Mouse (Mus musculus) ES-CJ7 (cell line): ENCODE data around the gene Arrdc2.

Experiments used
- DNase-seq: peaks from one replicate; pipeline ENCODE4 v3.0.0; 2011; ENCODE audit warnings: low read depth, low spot score

Gene Arrdc2

DNA sequence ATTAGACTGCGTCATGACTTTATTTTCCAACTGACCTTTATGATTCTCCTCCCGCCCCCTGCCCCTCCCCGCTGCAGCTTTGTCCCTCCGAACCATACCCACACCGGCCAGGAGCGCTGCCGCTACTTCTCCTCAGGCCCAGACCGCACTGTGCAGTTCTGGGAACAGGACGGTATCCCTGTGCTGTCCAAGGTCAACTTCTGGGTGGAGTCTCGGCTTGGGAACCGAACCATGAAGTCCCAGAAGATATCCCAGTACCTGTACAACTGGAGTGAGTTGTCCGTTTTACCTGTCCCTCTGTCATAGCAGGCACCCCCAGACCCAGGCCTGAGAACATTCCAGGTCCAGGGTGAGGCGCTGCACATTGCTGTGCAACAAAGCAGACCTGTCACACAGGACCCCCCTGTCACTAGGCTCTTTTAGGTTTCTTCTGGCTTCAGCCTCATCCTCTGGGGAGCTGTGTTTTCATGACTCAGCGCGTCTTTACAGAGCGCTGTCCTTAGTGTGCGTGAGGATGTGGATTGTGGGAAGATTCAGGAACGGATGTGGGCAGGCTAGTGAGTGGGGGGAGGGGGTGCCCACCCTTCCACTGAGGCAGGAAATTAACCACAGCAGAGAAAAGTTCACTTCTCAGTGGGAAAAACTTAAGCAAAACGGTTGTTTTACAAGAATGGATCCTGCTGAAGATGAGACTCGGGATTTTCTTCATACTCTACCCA, 28.4 kb downstream of the Arrdc2 start:
- peak; percentile 64 for DNase-seq

DNA sequence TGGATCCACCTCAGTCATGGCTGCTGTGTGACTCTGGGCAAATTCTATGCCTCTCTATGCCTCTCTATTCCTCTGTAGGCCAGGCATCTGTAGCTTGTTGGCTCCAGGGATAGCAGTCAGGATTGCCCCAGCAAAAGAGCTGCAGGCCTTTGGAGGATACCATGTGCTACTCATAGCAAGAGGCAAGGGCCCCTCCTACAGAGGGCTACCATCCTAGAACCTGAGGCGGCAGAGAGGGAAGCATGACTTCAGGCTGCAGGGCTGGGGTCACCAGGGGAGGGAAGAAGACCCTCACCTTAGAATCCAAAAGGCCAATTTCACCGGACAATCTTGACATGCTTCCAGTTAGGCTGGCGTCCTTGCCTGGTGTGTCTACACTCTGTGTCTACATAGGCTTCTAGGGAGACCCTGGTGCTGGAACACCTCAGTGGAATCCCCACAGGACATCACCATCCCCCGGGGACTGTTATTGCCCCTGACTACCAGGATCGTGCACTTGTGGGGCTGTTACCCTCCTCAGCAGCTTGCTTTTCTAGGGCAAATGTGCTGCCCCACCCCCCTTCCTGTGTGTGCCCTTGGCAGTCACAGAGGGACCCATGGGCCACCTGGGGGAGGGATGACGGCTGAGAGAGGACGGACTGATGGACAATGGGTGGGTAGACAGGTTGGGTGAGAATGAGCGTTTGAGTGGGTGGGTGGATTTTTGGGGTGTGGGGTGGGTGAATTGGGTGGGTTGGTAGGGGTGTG, 30.4 kb downstream of the Arrdc2 start:
- DNase-seq, result no peak

DNA sequence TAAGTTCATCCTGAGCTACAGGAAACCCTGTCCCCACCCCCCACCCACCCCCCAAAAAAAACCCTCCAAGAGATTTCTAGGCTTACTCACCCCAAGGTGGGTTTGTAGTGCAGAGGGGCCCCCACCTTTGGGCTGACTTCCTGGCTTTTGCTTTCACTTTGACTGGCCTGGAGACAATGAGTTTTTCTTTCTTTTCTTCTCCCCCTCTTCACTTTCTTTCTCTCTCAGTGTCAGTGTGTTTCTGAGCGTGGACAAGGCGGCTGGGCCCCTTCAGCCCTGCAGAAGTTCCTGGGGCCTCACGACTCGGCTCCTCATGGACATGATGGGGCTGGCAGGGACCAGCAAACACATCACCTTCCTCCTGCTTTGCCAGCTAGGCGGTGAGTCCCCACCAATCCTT, 31.3 kb downstream of the Arrdc2 start, which contains the start of gene Il12rb1:
Gene Il12rb1, plus strand, starts transcription at position 211 of the 400 bp plus-strand sequence.
- DNase-seq, result no peak

DNA sequence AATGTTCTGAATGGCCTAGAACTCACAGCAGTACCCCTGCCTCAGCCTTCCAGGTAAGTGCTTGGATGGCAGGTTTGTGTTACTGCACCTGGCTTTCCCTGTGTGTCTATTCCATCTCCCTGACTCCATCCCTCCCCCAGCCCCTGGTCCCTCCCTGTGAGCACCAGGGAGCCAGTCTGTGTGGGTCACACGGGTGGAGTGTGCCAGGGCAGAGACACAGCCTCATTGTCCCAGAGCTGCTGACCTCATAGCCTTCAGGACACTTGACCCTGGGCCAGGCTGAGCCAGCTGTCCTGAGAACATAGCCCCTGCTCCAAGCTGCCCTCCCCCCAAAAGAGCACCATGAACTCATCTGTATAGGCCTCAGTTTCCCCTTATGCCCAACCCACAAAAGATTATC, 32.2 kb downstream of the Arrdc2 start:
- no peak for DNase-seq

DNA sequence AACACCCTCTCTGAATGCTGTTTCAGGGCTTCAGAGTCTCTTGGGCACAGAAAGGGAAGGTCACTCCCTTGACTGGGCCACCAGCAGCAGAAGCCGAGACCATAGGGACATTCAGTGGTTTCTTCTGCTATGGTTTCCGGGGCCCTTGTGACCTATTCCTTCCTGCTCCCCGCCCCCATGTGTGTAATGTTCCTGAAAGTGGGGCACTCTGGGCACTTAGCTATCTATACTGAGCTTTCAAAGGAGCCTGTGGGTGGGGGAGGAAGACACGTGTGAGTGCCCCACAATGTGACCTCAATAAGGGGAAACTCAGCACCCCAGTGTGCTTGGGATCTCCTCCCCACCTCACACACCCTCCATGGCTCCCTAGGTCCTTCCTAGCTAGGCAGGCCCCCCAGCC, 33.0 kb downstream of the Arrdc2 start:
- no peak for DNase-seq

DNA sequence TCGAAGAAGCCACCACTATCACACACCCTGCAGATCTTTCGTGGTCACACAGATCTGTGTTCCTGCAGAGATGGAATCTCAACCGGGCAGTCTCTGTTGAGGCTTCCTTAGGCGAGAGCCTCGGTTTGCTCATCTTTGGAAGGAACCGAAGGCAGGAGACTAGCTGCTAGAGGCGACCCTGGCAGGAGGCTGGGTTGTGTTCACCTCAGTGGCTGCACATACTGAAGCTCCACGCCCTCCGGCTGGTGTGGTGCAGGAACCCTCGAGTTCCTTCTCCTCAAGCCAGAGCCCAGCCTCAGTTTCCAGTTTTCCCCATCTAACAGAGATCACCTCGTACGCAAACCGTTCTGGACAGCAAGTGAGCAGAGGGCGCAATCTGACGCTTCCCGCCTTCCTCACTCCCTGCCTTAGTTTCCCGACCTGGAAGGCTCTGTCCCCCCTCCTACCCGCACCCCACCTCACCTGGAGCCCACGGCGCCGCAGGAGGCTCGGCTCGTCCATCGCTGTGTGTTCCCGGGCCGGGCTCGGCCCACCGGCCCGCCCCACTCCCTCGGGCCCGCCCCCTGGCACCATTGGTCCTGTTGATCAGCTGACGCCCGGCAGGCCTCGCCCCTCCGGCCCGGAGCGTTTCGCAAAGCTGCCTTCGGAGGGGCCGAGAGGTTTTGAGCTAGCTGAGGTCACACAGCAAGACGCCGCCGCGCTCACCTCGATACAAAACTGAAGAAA, 34.9 kb downstream of the Arrdc2 start, which contains the start of gene Mast3:
Gene Mast3, minus strand, starts transcription at position 574 of the 726 bp plus-strand sequence.
- peak; percentile 82 for DNase-seq

DNA sequence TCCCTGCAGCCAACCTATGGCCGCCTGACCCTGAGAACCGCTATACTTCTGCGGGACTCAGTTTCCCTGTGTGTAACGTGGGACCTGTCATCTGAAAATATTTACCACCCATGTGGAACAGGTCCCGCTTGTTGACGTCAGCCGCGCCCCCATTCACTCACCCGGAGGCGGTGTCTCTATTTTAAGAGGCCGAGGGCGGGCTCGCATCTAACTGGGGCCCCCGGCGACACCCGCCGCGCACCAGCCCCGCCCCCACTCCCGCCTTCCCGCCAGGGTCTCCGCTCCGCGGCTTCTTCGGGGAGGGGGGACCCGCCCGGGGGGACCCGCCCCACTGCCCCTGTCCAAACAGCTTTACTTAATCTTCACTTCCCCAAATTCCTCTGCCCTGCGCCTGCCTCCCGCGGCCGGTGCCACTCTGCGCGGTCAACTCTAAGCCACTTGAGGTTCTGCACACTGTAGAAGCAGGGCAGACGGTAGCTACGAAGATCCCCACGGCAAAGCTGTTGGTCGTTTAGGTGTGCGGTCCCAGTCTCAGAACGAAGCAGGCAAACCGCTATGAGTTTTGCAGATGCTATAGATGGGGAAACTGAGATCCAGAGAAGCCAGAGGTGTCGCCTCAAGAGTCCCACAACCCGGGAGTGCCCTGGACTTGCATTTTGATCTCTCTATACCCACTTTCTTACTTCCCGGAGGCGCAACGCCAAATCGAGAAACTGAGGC, 35.6 kb downstream of the Arrdc2 start:
- no peak for DNase-seq

DNA sequence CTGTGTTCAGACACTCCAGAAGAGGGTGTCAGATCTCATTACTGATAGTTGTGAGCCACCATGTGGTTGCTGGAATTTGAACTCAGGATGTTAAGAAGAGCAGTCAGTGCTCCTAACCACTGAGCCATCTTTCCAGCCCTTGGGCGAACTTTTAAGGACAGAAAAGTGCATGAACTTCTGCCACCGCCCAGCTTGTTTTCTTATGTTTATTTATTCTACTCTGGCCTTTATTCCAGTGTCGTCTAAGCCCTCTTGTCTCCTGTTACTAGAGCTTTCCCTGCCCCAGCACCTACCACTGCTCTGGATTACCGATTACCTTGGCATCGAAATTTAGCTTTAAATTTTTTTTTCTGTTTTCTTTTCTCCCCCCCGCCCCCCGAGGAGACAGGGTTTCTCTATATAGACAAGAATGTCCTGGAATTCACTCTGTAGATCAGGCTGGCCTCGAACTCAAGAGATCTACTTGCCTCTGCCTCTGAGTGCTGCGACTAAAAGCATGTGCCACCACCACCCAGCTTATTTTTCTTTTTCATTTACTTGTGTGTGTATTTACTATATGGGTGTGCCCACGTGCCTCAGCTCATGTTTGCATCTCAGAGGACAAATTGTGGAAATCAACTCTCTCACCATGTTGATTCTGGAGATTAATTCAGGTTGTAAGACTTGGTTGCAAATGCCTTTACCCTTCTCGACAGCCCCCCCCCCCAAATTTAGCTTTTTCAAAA, 36.6 kb downstream of the Arrdc2 start:
- peak; percentile 84 for DNase-seq

DNA sequence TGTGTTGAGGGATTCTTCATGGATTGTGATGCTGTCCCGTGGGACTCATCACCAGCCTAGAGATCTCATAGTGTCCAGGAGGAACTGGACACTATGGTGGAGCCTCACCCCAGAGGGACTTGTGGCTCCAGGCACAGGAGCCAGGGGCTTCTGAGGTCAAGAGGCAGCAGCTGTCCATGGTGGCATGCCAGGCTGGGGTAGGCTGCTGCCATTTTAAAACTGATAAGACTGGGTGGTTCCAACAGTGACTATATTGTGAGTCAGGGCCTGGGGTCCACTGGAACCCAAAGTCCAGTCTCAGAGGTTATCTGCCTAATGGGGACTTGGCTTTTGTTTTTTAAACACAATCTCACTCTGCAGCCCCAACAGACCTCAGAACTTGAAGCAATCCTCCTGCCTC, 37.7 kb downstream of the Arrdc2 start:
- no peak for DNase-seq

DNA sequence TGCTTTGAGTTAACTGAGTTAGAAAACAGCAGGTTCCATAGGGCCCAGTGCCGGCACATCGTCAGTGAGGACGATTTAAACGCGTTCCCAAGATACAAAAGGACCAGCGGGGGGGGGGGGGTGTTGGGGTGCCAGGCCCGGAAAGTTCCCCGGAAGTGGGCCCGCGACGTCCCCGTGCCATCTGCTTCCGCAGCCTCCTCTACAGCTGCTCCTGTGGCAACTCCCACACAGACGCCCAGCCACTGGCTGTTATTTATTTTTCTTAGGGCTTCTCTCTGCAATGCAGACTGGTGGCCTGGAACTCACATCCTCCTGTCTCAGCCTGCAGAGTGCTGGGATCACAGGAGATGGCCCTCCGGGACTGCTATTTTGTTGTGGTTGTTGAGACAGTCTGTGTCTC, 38.4 kb downstream of the Arrdc2 start:
- no peak for DNase-seq

DNA sequence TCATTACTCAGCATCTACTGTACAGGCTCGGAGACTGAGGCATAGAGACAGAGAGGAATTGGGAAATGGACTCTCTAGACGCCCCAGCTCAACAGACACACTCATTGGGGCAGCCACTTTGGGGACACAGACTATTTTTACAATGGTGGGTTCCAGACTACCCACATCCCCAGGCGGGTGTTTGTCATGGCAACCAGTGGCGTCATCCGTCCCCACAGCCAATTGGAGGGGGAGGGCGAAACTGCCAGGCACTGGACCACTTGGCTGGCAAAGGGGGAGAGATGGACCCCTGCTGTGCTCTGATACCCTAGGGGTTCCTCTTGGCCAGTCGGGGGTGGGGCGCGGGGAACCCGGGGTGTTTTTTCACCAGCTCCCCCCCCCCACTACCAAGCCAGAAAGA, 38.9 kb downstream of the Arrdc2 start:
- DNase-seq, result no peak

DNA sequence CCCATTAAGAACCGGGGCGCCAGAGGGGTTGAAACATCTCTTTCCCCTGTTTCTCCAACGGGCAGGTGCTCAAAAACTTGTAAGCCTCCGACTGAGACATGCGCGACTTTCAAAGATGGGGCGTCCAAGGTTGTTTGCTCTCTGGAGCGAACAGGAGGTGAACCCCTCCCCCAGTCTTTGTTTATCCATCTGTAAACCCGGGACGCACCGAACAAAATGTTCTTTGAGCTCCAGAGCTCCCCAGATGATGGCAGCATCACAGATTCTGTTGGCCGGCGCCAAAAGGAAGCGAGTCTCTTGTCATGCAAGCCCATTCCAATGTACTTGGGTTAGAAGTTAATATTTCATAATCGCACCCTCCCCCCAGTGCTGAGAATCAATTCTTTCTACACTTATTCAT, 41.2 kb downstream of the Arrdc2 start:
- DNase-seq, result no peak

DNA sequence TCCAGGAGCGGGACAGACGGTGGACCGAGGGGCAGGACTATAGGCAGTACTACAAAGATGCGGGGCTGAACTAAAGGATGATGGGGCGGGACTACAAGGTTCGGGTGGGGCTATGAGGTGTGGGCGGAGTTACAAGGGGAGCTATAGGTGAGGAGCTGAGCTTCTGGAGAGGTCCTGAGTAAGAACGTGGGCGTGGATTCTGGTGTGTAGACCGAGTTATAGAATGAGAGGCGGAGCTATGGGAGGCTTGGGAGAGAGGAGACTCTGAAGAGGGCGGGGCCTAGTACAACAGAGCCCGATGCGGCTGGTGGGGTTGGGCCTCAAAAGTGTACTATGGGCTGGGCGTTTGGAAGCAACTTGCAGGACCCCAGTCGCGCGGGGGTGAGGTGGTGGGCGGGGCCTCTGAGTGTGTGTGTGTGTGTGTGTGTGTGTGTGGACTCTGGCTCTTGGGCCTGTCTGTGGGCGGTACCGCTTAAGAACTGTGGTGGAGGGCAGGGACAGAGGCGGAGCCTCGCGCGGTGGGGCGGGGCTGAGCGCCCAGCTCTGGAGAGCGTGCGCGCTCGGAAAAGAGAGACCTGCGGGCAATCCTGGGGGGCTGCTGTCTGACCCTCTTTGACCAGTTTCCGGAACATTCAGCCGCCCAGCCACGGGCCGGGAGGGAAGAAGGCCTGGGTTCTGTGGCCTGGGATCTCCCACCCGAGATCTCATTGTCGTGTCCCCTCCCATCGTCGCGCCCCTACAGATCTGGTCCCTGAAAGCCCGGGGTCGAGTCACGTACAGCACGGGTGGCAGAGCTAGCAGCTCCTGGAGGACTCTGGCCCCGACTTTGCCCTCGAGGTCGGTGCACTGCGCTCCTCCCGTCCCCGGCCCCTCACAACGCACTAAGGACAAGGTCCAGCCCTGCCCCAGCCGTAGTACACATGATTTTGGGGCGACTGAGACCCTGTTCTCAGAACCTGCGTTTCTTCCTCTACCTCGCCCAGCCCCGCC, 42.1 kb downstream of the Arrdc2 start:
- peak; percentile 100 for DNase-seq

DNA sequence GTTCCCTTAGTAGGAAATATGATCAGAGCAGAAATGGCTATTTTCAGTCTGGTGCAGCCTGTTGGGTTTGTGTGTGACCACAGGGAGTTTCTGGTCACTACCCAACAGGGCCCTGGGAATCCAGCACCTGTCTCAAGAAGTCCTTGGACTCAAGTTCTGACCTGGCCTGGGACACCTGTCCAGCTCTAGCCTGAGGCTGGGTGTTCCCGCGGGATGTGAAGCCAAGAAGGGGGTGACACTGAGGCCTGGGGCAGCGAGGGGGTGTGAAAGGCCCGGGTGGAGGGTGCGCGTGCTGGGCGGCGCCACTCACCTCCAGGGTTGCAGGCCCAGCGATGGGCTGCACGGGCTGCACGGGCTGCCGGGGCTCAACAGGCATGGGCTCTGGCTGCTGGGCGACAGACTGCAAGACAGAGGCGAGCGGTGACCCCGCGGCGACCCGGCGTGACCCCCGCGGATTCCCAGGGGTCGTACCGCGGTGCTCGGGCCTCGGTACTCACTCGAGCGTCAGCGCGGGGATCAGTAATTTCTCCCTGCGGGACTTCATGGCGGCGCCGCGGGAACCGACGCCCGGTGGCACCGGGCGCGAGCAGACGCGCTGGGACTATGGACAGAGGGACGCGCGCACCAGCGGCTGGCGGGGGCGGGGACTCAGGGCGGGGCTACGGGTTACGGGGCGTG, 43.0 kb downstream of the Arrdc2 start:
- no peak for DNase-seq

DNA sequence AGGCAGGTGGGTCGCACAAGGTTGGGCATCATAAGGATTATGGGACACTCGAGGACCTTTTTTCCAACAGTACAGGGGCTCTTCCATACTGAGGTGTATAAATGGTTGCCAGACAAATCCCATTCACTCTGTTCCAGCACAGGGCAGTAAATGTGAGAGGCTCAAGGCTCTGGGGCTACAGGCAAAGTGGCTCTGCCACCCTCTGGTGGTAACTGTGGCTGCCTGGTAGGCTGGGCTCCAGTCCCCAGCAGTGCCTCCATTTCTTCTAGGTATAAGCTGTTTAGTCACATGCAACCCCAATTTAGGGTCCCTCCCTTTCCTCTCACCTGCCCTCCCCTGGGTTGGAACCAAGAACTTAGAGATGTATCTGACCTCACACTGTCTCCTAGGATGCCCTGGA, 44.1 kb downstream of the Arrdc2 start:
- no peak for DNase-seq

DNA sequence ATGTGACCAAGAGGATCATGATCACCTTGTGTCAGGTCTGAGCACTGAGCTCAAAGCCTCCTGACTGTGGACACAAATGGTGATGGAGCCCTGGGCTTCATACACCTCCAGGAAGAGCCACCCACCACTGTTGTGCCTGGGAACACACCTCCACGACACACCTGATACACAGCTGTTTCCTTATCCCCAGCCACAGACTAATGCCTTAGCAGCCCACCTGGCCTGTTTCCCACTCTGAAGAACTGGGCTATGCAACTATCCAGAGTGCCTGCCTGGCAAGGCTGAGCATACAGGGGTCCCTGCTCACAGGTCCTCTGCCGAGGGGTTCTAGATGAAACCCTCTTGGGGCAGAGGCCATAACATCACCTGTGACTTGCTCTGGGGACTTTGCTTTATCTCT, 45.3 kb downstream of the Arrdc2 start:
- DNase-seq, result no peak

DNA sequence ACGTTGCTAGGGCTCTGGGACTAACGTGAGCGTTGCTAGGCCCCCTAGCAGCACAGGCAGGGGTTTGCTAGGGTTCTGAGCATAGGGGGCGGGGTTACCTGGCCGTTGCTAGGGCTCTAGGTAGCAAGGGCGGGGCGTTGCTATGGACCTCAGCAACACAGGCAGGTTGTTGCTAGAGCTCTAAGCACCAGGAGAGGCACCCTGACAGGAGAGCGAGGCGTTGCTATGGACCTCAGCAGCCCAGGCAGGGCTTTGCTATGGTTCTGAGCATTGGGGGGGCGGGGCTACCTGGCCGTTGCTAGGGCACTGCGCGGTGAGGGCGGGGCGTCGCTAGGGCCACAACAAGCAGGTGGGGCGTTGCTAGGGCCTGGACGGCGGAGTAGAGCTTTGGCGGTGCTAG, 46.8 kb downstream of the Arrdc2 start:
- peak; percentile 99 for DNase-seq

DNA sequence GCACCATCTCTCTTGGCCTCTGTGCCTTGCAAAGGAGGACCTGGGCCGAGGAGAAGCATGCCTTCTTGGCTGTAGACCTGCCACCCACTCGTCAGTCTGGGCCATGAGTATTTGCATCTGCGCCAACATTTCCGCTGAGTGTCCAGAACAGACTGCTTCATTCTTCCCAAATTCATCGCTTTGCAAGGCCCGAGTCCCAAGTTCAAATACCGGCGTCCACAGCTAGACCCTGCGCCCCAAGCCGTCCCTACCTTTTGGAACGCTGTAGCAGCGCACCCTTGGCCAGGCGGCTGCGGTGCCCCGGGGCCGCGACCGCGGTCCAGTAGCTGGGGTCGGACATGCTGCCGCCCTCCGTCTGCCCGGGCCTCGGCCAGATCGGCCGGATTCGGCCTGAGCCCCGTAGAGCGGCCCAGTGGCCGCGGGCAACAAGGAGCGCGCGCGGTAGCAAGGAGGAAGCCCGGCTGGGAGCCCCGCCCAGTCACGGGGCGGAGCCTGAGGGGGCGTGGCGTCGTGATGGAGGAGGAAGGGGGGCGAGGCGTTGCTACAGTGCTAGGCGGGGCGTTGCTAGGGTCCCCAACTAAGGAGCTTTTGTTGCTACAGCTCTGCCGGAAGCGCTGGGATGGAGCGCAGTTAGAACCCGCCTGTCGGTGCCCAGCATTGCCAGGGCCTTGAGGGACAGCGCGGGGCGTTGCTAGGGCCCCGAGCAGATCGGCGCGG, 47.4 kb downstream of the Arrdc2 start:
- peak; percentile 99 for DNase-seq

DNA sequence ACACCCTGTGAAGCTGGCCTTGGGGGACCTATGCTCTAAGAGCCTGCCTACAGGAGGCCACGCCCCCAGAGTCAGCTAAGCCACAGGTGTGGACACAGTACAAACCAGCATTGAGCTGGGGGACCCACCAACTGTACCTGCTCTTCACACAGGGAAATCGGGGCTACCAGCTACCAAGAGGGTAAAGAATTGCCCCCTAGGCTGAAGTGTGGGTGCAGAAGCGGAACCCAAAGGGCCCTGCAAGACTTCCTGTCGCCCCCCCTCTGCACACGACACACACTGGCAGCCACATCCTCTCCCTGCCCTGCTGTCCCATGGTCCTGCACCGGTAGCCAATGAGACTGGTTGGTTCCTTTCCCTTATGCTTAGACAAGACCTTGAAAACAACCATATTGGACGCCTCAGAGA, 48.2 kb downstream of the Arrdc2 start:
- DNase-seq, result no peak
